Mouse (Mus musculus) embryonic facial prominence, embryonic 11.5 days (tissue): ENCODE data around the gene Hist1h1b. TPM values are rescaled to one million over a fixed set of nuclear protein-coding genes. Genes with fewer than 3 reads are reported as not detected.
"Not testable (repeated sequence)": the region's sequence is repeated elsewhere in the genome, so short reads cannot be mapped to it uniquely, and the experiment has no call there.

ENCODE experiments used
- ATAC-seq: fragments of 200-750 bp; cut with Nextera tagmentation; replicated peaks from 2 replicates; pipeline ENCODE4 v1.8.0; 2017; ENCODE audit warnings: low read depth; ENCODE audit not compliant: insufficient number of reproducible peaks, low FRiP score, low TSS enrichment
- DNase-seq: peaks from one replicate; pipeline ENCODE4 v3.0.0-alpha.2; 2015; ENCODE audit warnings: low spot score
- H3K27ac ChIP-seq: fragments of 300-500 bp; sonication (generic); replicated peaks from 2 replicates; pipeline ENCODE4 v1.5.1; 2014; ENCODE audit warnings: mild to moderate bottlenecking, low read depth, low read length, control low read depth
- H3K27me3 ChIP-seq: fragments of 300-500 bp; sonication (generic); 2 replicates; pipeline ENCODE4 v1.6.1; 2014; ENCODE audit warnings: mild to moderate bottlenecking, low read length, moderate library complexity, mixed read lengths; ENCODE audit not compliant: control insufficient read depth, insufficient read depth
- H3K36me3 ChIP-seq: fragments of 300-500 bp; sonication (generic); replicated peaks from 2 replicates; pipeline ENCODE4 v1.6.1; 2014; ENCODE audit warnings: low read depth, mild to moderate bottlenecking, low read length, moderate library complexity, mixed read lengths; ENCODE audit not compliant: control insufficient read depth, insufficient read depth
- H3K4me1 ChIP-seq: fragments of 300-500 bp; sonication (generic); 2 replicates; pipeline ENCODE4 v1.6.1; 2014; ENCODE audit warnings: low read length, mixed read lengths; ENCODE audit not compliant: control insufficient read depth, insufficient read depth
- H3K4me2 ChIP-seq: fragments of 300-500 bp; sonication (generic); 2 replicates; pipeline ENCODE4 v1.6.1; 2014; ENCODE audit warnings: low read depth, mild to moderate bottlenecking, control low read depth, low read length, moderate library complexity
- H3K4me3 ChIP-seq: fragments of 300-500 bp; sonication (generic); 2 replicates; pipeline ENCODE4 v1.5.1; 2014; ENCODE audit warnings: low read depth, low read length, control low read depth
- H3K9ac ChIP-seq: fragments of 300-500 bp; sonication (generic); replicated peaks from 2 replicates; pipeline ENCODE4 v1.6.1; 2014; ENCODE audit warnings: mild to moderate bottlenecking, control low read depth, low read length
- H3K9me3 ChIP-seq: fragments of 300-500 bp; sonication (generic); replicated peaks from 2 replicates; pipeline ENCODE4 v1.6.1; 2016; ENCODE audit warnings: mild to moderate bottlenecking, low read length, inconsistent platforms, mixed read lengths; ENCODE audit not compliant: control insufficient read depth
- WGBS: fragments of 180-500 bp; shearing (Covaris S2); extraction: QIAGEN DNeasy Blood & Tissue Kit; methylation state at CpG from one replicate; pipeline ENCODE4 v1.1.7; 2014; 5-methylcytosine and 5-hydroxymethylcytosine counted together
- polyA plus RNA-seq: library from polyadenylated mRNA; unstranded; fragments of >200 nt; fragmentation: Nextera tagmentation; extraction: Ambion mirVana; gene quantifications from 2 replicates; pipeline ENCODE4 v1.2.1, GENCODE M21; 2014

Gene Hist1h1b
- 20.2 and 23.6 TPM in 2 replicates for polyA plus RNA-seq

- peak within 1 kb of the TSS; percentile 99 for H3K27ac ChIP-seq
- DNase-seq (peak; percentile 93), ATAC-seq (peak; percentile 44)
- peak within 1 kb of the TSS; percentile 88 for H3K4me2 ChIP-seq
- peak within 1 kb of the TSS; percentile 96 for H3K9ac ChIP-seq
- H3K9me3 ChIP-seq: no peaks in the 10 kb centered on the region
- no peaks in the 10 kb centered on the region for H3K4me1 ChIP-seq
- H3K27me3 ChIP-seq: no peaks in the 10 kb centered on the region
- no peaks in the 10 kb centered on the region for H3K36me3 ChIP-seq
- under 1% methylated on average over 44 of the region's 44 CpGs for WGBS
- peak within 1 kb of the TSS; percentile 70 for H3K4me3 ChIP-seq
These were observed at the start of gene Hist1h1b for GRCm38 (mm10) chr13:21779767-21780731. Hist1h1b (minus strand) TSS chr13:21780625.

DNA sequence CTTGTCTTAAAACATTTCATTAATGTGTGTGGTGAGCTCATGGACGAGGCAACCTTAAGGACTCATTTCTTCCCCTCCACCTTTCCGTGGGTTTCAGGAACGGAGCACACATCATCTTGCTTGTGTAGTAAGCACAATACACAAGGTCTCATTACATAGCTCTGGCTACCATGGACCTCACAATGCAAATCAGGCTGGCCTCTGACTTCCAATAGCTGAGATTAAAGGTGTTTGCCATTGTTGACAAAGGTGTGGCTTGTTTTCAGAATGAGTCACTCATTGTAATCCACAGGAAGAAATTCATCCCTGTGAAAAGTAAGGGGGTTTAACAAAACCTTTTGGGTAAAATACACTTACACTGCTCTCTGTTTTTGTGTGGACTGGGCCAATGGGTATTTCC is 48.1 kb upstream of the Hist1h1b start:
- H3K27ac ChIP-seq: no peak overlapping the region
- no peaks in the 10 kb centered on the region for H3K4me1 ChIP-seq
- no peak for ATAC-seq
- no peak overlapping the region for H3K9ac ChIP-seq
- no peaks in the 10 kb centered on the region for H3K27me3 ChIP-seq
- no peaks in the 10 kb centered on the region for H3K36me3 ChIP-seq
- 85% methylated on average over 3 of the region's 3 CpGs for WGBS
- no peaks in the 10 kb centered on the region for H3K9me3 ChIP-seq
- no peak overlapping the region for H3K4me3 ChIP-seq
- DNase-seq: no peak
- H3K4me2 ChIP-seq: no peak overlapping the region

GRCm38 (mm10) chr13:21820082-21820890 is 39.9 kb upstream of the Hist1h1b start:
- DNase-seq, H3K36me3 ChIP-seq, H3K4me2 ChIP-seq, H3K9me3 ChIP-seq, H3K9ac ChIP-seq, ATAC-seq, H3K27me3 ChIP-seq, H3K4me1 ChIP-seq, H3K27ac ChIP-seq, H3K4me3 ChIP-seq: not testable (repeated sequence)
- WGBS: 81% methylated on average over 6 of the region's 16 CpGs

- not testable (repeated sequence) for DNase-seq, H3K9me3 ChIP-seq, H3K4me1 ChIP-seq, H3K9ac ChIP-seq, H3K36me3 ChIP-seq, H3K27me3 ChIP-seq, H3K4me2 ChIP-seq
- H3K27ac ChIP-seq: peak overlapping the region; percentile 56; the same call in 1 of the 2 replicates
- ATAC-seq: peak; percentile 66
- 0% methylated on average over 12 of the region's 14 CpGs for WGBS
- H3K4me3 ChIP-seq: 0 out of 2 replicates have a peak overlapping the region, but pooled peaks have one; percentile 10
These were observed 31.7 kb upstream of the Hist1h1b start for GRCm38 (mm10) chr13:21812092-21812491.

GRCm38 (mm10) chr13:21811539-21811938 is 31.1 kb upstream of the Hist1h1b start, which contains the start of gene Hist1h4m:
Hist1h4m (plus strand) TSS chr13:21811746.
- Histone ChIP-seq H3K4me3 (0 out of 2 replicates have a peak within 1 kb of the TSS, but pooled peaks have one; percentile 10), H3K27ac (peak within 1 kb of the TSS; percentile 56; the same call in 1 of the 2 replicates)
- not testable (repeated sequence) for H3K9me3 ChIP-seq, DNase-seq, H3K27me3 ChIP-seq, H3K4me1 ChIP-seq, H3K4me2 ChIP-seq, H3K36me3 ChIP-seq, H3K9ac ChIP-seq
- WGBS: no CpG with 5 or more reads among the region's 24 CpGs
- ATAC-seq: peak; percentile 35; the same call in 1 of the 2 replicates

GRCm38 (mm10) chr13:21811074-21811473 is 30.6 kb upstream of the Hist1h1b start:
- H3K27ac ChIP-seq, H3K9ac ChIP-seq, H3K9me3 ChIP-seq, H3K36me3 ChIP-seq, H3K4me2 ChIP-seq, H3K27me3 ChIP-seq, DNase-seq, H3K4me3 ChIP-seq, H3K4me1 ChIP-seq: not testable (repeated sequence)
- peak; percentile 21; the same call in 1 of the 2 replicates for ATAC-seq
- no CpG with 5 or more reads among the region's 8 CpGs for WGBS

DNA sequence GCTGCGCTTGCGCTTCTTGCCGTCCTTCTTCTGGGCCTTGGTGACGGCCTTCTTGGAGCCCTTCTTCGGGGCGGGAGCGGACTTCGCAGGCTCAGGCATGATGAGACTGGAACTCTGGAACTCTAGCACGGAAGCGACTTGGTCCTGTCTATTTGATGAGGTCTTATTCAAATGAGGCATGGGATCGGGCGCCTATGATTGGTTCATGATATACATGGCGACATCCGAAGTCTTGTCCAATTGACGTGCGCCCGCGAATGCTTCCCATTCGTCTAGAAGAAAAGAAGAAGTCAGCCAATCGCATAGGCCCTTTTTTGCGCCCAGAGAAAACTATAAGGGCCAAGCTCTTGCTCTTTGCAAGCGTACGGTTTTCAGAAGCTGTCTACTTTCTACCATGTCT is 29.6 kb upstream of the Hist1h1b start, which contains the start of the genes Hist1h2bq and Hist1h2ao:
Gene Hist1h2bq (minus strand): TSS at position 125 of the 400 bp plus-strand sequence.
Gene Hist1h2ao (plus strand): TSS at position 393 of the 400 bp plus-strand sequence.
- peak; percentile 97 for ATAC-seq
- not testable (repeated sequence) for H3K4me1 ChIP-seq, DNase-seq, H3K9ac ChIP-seq, H3K4me2 ChIP-seq, H3K4me3 ChIP-seq, H3K27me3 ChIP-seq, H3K36me3 ChIP-seq, H3K9me3 ChIP-seq, H3K27ac ChIP-seq
- no CpG with 5 or more reads among the region's 23 CpGs for WGBS
